Mouse (Mus musculus): ENCODE data around the gene Klhl26.
A peak's percentile ranks its signal among the peaks of the same experiment; 100 is the strongest.

The Klhl26 gene

GRCm38 (mm10) chr8:70469295-70469916 is 7.4 kb downstream of the Klhl26 start:
- DNase-seq, result no peak

GRCm38 (mm10) chr8:70468733-70469132 is 8.0 kb downstream of the Klhl26 start:
- no peak for DNase-seq

GRCm38 (mm10) chr8:70467907-70468306 is 8.9 kb downstream of the Klhl26 start:
- no peak for DNase-seq

GRCm38 (mm10) chr8:70467229-70467725 is 9.5 kb downstream of the Klhl26 start:
- DNase-seq, result peak; percentile 16

GRCm38 (mm10) chr8:70466771-70467170 is 10.0 kb downstream of the Klhl26 start:
- DNase-seq, result peak; percentile 21

DNA sequence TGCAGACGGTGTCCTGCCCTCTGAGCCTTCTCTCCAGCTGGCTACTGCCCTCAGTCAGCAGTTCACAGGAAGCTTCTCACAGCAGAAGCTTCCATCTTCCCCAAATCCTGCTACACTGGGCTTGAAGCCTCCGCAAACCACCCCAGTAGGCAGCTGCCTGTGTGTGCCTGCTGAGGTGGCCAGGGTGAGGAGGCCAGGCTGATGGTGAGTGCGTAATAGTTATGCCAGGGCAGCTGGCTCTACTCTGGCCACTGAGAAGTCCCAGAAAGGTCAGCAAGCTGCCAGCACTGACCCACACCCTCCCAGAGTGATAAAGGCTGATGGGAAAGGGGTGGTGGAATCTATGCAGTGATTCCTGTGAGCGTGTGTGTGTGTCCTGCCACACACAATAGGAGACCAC is 10.5 kb downstream of the Klhl26 start:
- DNase-seq, result no peak

- DNase-seq, result no peak
Measured at GRCm38 (mm10) chr8:70465701-70466100, 11.1 kb downstream of the Klhl26 start.

GRCm38 (mm10) chr8:70464162-70464561 is 12.6 kb downstream of the Klhl26 start:
- DNase-seq, result no peak

- no peak for DNase-seq
Measured at GRCm38 (mm10) chr8:70463306-70463705, 13.5 kb downstream of the Klhl26 start.

GRCm38 (mm10) chr8:70462516-70462813 is 14.3 kb downstream of the Klhl26 start:
- DNase-seq, result no peak

GRCm38 (mm10) chr8:70461765-70462515 is 14.8 kb downstream of the Klhl26 start:
- no peak for DNase-seq

- no peak for DNase-seq
Measured at GRCm38 (mm10) chr8:70460606-70461005, 16.2 kb downstream of the Klhl26 start.

GRCm38 (mm10) chr8:70460199-70460598 is 16.6 kb downstream of the Klhl26 start:
- DNase-seq, result no peak

DNA sequence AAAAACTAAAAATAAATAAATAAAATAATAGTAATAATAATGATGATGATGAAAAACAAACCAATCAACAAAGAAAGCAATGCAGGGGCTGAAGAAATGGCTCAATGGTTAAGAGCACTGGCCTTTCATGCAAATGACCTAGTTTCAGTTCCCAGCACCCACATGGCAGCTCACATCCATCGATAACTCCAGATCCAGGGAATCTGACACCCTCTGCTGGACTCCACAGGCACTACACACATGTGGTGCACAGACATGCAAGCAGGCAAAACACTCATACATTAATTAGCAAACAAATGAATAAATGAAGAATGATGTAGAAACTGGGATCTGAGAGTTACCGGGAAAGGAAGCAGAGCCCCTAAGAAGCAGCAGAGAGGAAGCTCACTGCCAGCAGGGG is 17.1 kb downstream of the Klhl26 start:
- no peak for DNase-seq

- DNase-seq, result no peak
Measured at GRCm38 (mm10) chr8:70458462-70458861, 18.3 kb downstream of the Klhl26 start.

DNA sequence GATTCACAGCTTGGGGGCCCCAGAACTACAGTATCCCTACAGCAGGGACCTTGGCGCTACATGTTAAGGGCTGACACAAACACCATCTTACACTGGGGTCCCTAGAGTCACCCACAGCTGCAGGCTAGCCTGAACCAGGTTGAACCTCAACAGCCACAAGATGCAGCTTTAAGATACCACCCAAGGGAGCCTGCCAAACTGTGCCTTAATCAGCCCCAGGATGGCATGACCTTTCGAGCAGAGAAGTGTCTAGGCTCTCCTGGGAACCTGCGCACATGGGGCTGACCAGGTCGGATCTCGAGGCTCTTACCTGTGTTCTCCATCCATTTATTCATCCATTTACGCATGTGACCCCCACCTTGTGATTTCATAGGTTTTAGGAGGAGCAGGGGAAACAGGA is 18.9 kb downstream of the Klhl26 start:
- DNase-seq, result no peak

GRCm38 (mm10) chr8:70456996-70457395 is 19.8 kb downstream of the Klhl26 start:
- no peak for DNase-seq

DNA sequence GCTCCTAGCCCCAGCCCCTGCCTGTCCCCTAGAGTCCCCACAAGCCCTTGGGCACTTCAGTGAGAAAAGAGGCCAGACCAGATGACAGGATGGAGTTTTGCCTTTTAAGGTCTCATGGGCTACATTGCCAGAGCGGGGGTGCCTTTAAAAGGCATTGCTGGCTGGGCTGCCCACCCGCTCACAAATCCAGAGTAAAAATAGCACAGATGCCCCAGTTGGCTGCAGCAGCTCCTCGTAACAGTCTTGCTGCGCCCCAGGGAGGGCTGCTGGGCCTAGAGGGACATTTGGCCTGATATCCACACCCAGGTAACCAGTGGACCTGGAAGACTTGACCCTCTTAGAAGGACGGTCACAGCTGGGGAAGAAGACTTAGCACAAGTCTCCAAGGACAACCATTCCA is 22.9 kb downstream of the Klhl26 start:
- DNase-seq, result no peak

DNA sequence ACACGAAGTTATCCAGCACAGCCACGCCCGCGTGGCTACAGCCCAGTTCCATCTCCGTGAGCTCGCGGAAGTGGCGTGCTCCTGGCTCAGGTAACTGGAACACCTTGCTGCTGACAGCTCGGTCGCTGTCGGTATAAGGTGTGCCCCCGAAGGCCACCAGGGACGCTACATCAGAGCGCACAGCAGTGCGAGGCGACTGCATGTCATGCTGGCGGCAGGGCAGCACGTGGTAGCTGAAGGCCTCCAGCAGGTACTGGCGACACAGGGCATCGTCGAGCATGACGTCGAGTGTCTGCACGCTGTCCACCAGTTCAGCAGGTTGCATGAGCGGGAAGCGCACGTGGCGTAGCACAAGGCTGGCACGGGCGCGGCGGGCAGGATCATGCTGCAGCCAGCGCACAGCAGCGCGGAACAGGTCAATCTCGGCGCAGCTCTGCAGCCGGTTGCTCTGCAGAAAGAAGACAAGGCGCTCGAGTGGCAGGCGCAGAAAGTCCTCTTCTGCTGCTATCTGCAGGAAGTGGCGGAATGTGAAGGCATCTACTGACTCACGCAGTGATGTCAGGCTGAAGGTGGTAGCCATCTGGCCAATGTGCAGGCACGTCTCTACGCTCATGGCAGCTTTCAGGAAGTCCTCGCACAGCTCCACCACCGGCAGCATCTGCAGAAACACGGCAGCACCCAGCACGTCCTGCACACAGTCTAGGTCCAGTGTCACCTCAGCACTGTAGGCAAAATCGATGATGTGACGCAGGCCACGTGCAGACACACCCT is 24.4 kb downstream of the Klhl26 start:
- DNase-seq, result no peak

DNA sequence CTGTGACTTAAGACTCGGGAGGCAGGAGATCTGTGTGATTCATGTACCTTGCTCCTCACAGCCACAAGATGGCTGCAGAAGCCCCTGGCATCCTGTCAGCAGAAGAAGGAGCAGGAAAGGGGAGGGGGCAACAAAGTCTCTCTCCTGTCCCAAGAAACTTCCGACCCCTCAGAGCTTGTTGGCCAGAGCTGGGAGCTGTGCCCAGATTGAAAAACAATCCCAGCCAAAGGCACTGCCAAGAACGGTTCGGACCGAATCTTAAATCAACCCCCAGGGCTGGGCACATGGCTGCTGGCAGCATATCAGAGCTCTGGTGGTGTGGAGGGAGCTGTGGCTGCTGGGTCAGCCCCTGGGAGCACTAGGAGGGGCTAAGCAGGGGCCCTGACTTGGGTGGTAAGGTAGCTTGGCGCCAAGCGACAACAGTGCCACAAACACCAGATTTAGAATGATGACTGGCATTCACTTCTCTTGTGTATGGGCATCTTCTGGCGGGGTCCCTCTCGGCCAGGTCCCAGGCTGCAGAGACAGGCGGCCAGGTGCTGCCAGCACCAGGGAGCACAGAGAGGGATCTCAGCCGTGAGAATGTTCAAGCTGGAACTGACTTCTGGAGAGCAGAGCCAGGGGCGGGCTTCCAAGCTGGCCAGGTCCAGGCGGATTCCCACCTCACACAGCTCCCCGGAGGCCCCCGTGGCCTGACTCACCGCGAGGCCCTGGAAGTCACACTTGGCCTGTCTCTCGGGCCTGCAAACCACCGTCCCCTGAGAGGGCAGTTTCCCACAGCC is 28.9 kb downstream of the Klhl26 start:
- no peak for DNase-seq

DNA sequence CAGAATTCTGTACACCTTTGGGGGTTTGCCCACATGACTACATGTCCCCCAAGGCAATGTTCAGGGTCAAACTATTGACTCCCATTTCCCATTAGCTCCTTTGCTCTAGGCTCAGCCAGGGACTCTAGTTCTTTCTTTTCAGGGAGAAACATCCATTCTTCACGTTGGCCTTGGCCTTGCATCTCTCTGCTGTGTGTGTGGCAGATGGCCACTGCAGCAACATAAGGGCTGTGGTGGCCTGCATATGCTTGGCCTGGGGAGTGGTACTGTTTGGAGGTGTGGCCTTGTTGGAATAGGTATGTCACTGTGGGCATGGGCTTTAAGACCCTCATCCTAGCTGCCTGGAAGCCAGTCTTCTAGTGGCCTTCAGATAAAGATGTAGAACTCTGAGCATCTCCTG is 30.8 kb downstream of the Klhl26 start:
- no peak for DNase-seq

DNA sequence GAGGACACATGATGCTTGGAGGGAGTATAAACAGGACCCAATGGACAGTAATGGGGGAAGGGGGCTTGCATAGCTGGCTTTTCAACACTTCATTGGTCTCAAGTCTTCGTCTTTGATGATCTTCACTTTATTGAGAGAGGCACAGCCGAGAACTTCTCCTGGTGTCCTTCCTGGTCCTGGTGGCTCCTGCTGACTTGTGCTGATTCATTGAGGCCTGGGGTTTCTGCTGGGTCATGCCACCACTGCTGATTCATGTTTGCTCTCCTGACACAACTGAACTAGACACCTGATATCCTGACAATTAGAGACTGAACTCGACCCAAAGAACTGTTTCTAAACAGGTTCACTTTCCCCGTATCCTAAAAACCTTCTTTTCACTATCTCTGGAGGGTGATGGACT is 33.4 kb downstream of the Klhl26 start:
- DNase-seq, result no peak

DNA sequence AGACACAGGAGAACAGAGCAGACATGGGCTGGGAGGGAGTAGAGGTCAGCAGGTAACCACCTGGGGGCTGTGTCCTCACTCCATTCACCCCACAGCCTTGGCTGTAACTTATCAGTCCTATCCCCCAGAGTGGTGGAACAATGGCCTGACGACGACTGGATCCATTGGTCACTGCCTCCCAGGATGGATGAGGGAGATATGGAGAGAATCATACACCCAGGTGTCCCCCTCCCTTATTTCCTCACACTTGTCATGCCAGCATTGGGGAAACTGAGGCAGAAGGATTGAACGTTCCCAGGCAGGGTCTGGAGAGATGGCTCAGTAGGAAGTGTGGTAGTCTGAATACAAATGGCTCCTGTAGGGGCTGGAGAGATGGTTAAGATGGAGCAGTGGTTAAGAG is 35.2 kb downstream of the Klhl26 start:
- no peak for DNase-seq

Data from kidney, adult 11 months (tissue).